Mouse (Mus musculus) erythroblast, embryonic 14.5 days (primary cell): ENCODE measurements around the gene Gm8909.

Experiments used
- GATA1 ChIP-seq: IDR thresholded peaks from 2 replicates; pipeline ENCODE4 v1.6.1; 2012; ENCODE audit warnings: low read length, inconsistent platforms, mixed read lengths
- TAL1 ChIP-seq: IDR thresholded peaks from 3 replicates; pipeline ENCODE4 v1.6.1; 2012; ENCODE audit warnings: low read length, inconsistent platforms, mixed read lengths

GRCm38 (mm10) chr17:36194471-36194870 is 26.1 kb upstream of the Gm8909 start:
- no peak for TF ChIP-seq GATA1
- no peak for TF ChIP-seq TAL1
